Mouse (Mus musculus) retina, adult 2 months (tissue): ENCODE measurements around the gene Prune2.

ENCODE experiments used
- DNase-seq: peaks from one replicate; pipeline ENCODE4 v3.0.0-alpha.2; 2012; ENCODE audit warnings: low read depth, low spot score

Gene Prune2

GRCm38 (mm10) chr19:16955613-16956271, at the start of gene Prune2:
Gene Prune2 (plus strand): TSS chr19:16956118.
- no peak for DNase-seq

DNA sequence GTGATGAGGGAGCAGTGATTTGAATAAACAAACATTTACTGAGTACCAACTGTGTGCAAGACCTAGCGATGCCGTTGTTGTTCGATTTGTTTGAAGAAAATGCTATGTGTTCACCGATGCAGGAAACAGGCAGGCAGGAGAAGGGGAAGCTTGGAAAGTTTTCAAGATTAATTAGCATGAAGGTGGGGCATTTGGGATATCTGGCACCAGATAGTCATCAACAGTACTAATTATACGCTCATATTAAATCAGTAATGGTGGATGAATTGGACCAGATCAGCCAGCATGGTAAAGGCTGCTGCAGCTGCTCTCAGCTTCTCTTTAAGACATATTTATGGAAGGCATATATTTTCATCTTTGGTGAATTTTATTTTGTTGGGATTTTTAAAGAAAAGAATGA, 44.4 kb upstream of the Prune2 start:
- DNase-seq: no peak

DNA sequence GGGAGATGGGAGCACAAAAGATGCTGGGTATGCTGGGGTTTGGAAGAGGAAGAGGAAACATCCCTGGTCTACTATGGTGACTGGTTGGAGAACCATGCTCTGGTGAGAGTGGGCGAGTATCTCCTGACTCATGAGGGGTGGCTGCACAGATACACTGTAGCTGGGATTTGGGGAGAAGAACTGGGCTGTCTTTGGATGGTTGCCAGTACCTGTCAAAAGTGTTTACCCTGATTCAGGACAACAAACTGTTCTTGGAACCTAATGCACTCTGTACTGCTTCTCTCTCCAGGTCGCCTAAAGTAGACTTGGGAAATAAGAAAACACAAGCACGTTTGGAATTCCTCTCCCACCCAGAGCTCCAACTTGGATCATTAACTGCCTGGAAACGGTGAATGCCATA, 31.4 kb upstream of the Prune2 start:
- no peak for DNase-seq

DNA sequence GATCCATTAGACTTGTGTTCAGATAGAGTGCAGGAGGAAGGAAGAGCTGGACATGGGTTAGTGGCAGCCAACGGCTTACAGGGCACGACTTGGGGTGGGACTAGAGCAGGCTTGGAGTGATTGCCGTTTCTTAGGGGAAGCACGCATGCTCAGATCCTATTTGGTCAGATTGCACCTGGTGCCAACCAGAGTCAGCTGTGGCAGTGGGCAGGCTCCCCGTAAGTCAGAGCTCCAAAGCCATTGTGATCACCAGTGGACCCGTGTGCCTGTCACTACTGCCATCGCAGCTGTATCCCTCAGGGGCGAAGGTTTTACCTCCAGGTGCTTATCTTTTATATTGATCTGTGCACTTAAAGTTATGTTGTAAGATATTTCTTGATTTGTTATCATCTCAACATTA, 21.3 kb upstream of the Prune2 start:
- DNase-seq: no peak

GRCm38 (mm10) chr19:16948794-16949313, 7.1 kb upstream of the Prune2 start:
- no peak for DNase-seq

GRCm38 (mm10) chr19:16949341-16949740, 6.6 kb upstream of the Prune2 start:
- no peak for DNase-seq

GRCm38 (mm10) chr19:16950051-16950450, 5.9 kb upstream of the Prune2 start:
- DNase-seq: no peak

GRCm38 (mm10) chr19:16950664-16951363, 5.1 kb upstream of the Prune2 start:
- no peak for DNase-seq

- DNase-seq: no peak
Observed at GRCm38 (mm10) chr19:16954736-16955135, 1.2 kb upstream of the Prune2 start.

DNA sequence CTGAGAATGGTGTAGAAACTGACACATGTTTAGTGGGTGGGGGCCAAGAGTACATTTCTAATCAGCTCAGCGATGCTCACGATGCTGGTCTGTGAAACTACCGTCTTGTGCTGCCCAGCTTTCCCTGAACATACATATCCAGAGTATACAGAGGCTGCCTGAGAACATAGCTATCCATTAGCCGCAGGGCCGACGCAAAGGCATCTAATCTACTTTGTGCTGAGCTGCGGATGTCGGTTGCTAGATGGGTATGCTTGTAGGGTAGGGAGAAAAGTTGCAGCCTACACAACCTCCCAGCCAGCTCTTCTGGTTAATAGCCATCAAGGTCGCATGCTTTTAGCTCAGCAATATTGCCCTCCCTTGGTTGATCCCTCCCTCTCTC, 696 bp upstream of the Prune2 start:
- DNase-seq: no peak

GRCm38 (mm10) chr19:16956319-16956718, 401 bp downstream of the Prune2 start:
- no peak for DNase-seq

DNA sequence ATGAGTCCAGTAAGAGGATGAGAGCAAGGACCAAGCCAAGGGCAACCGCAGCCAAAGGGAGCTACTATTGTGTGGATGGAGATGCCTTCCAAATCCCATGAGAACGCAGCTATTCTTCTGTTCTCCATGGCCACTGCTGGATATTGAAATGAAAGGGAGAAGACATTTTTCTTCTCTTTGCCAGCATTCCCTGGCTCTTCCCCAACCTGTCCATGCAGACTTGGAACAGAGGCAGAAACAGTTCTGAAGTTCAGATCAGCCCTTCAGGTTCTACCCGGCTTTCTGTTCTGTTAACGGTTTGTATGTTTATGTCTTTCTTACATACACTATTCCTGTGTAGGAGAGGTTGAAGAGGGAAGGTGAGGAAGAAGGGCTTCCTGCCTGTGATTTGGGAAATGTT, 3.1 kb downstream of the Prune2 start:
- DNase-seq: no peak

GRCm38 (mm10) chr19:16959551-16959950, 3.6 kb downstream of the Prune2 start:
- no peak for DNase-seq

- no peak for DNase-seq
Observed at GRCm38 (mm10) chr19:16961036-16961435, 5.1 kb downstream of the Prune2 start.

GRCm38 (mm10) chr19:16963178-16963577, 7.3 kb downstream of the Prune2 start:
- DNase-seq: no peak

DNA sequence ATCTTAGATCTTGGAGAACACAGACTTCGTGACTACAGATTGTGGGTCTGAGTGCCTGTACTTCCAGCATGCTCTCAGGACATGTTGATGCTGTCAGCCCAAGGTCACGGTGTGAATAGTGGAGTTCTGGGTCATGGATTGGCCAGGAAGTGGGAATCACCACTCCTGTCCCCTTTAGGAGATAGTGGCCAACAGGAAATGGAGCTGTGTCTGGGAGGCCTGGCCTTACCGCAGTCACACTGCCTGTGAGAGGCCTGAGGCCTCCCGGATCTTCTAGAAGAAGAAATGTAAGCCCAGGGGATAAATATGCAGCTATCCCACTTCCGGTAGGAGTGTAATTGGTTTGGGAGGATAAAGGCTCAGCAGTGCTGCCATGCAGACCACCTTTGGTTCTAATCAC, 12.8 kb downstream of the Prune2 start:
- no peak for DNase-seq

DNA sequence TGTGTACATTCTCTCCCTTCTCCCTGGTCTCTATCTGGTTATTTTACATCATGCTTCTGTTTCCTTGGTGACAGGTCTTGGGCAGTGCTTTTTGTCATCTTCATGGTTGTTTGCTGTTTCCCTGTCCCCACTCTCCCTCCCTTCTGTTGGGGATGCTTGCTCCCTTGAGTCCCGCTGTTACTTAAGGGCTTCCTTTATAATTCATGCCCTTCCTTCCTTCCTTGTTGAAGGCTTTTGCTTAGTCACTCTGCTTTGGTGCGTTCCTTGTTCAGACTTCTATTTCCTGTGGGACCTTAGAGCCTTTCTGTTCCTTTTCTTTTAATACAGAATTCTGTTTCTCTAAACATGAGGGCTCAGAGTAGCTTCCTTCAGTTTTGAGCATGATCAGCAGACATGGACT, 14.7 kb downstream of the Prune2 start:
- DNase-seq: no peak

DNA sequence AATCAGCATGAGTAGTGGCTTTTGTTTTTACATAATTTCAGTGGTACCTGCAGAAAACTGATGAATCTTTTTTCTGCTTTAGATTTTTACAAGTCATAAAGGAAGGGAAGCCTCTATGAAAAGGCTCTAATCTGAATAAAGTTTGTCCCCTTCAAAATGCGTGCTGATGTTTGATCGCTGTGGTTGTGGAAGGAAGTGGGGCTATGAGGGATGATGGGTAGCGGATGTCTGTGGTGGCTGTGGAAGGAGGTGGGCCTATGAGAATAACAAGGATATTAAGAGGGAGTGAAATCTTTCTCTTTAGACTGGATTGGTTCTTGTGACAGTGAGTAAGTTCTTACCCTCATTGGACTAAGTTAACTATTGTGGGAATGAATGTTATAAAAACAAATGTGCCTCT, 23.0 kb downstream of the Prune2 start:
- no peak for DNase-seq

GRCm38 (mm10) chr19:16981743-16982142, 25.8 kb downstream of the Prune2 start:
- DNase-seq: no peak

DNA sequence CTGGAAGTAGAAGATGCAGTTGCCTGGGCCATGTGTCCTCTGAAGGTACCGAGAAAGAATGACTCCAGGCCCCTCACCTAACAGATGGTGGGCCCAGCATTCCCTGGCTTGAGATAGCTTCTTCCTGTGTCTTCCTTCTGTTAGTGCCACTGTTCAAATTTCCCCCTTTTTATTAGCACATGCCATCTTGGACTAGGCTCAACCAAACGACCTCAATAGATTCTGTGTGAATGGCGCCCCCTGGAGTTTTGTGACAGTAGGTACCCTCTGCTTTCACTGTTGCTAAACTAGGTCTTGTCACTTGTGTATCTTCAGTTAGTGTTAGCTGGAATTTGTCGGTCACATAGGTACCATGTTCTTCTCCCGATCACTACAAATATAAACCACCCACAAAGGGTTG, 29.0 kb downstream of the Prune2 start:
- no peak for DNase-seq

DNA sequence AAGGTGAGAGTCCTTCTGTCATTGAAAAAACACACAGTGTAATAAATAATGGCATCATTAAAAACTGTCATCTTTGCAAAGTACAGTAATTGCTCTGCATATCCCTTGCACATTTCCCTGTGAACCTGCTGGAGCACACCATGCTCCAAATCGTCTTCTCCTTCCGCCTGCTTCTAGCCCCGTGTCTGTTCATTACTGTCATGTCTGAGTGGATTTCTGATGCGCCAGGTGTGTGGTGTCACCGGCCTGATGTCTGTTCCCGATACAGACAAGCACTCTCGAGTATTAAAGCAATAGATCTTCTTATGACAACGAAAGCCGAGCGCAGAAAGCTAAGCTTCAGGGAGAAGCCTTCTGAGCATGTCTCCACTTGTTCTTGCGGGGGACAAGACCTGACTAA, 32.1 kb downstream of the Prune2 start:
- no peak for DNase-seq

- no peak for DNase-seq
Observed at GRCm38 (mm10) chr19:16992151-16992550, 36.2 kb downstream of the Prune2 start.

DNA sequence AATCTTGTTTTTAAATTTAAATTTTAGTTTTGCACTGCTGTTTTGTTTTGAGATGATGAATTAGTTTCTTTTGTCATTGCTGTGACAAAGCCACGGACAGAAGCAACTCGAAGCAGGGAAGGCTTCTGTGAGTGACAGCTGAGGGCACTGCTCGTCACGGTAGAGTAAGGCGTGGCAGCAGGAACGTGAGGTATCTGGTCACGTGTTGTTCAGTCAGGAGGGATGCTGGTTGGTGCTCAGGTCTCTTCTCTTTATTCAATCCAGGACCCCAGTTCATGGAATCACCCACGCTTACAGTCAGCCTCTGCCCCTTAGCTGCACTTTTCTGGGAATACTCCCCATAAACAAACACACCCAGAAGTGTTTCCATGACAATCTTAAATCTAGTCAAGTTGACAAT, 38.3 kb downstream of the Prune2 start:
- no peak for DNase-seq
